Mouse (Mus musculus) mouse trophoblast stem cell (cell line): ENCODE measurements around the gene Mkrn1.

Source experiments
- in situ Hi-C, 2 experiments: fragments of 300-500 bp; cut with MseI, MboI; formaldehyde crosslinking; loops; 2 replicates in 1 of 2; 3 replicates in 1 of 2; pipeline ENCODE4 v1.15.1; 2025

Gene Mkrn1

GRCm38 (mm10) chr6:39433174-39433573, 12.9 kb upstream of the Mkrn1 start:
- in situ Hi-C loops, result no loop called here

DNA sequence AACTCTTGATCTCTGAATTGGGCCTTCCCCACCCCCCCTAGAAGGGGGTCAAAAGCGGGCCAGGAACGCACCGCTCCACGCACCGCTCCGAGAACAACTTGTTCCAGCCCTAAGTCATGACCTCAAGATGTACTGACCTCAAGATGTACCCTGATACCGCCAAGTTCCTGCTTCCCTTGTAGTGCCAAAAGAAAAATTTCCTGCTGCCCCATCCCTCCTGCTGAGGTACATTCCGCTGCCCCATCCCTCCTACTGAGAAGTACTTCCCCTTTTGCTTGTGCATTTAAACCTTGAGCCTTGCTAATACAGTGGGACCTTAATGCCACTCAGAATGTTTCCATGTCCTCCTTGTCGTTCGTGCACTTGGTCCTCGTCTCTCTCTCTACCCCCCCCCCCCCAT, 10.5 kb upstream of the Mkrn1 start:
- in situ Hi-C loops, result no loop called here

DNA sequence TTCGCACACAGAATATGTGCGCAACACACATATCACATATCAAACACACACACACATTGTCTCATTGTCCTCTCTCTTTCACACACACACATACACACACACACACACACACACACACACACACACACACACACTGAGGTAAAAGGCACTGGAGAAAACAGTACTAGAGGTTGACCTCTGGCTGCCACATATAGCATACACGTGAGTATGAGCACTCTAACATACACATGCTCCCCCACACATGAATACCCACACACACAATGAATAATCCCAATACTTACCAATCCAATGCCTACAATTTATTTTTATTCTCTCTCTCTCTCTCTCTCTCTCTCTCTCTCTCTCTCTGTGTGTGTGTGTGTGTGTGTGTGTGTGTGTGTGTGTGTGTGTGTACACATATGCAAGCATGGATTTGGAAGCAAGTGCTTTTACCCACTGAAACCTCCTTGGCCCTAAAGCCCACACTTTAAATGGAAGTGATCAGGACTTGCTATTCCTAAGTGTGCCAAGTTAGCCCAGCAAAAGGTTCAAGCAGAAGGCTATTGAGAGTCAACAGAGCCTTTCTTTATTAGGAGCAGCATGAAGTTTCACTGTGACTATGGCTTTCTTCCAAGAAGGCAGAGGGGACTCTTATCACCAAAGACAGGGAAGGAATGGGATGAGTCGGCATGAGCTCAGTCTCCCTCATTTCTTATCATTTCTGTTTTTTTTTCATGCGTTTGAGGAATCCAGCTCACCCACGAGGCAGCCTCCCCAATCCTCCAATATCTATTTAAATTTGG, 8.9 kb upstream of the Mkrn1 start:
- in situ Hi-C loops, result no loop called here

- in situ Hi-C loops, result no loop called here
Measured at GRCm38 (mm10) chr6:39427276-39428003, 7.2 kb upstream of the Mkrn1 start.

GRCm38 (mm10) chr6:39426725-39427124, 6.5 kb upstream of the Mkrn1 start:
- in situ Hi-C loops, result no loop called here

- in situ Hi-C loops, result no loop called here
Measured at GRCm38 (mm10) chr6:39425181-39425580, 4.9 kb upstream of the Mkrn1 start.

- in situ Hi-C loops, result no loop called here
Measured at GRCm38 (mm10) chr6:39423686-39424085, 3.4 kb upstream of the Mkrn1 start.

DNA sequence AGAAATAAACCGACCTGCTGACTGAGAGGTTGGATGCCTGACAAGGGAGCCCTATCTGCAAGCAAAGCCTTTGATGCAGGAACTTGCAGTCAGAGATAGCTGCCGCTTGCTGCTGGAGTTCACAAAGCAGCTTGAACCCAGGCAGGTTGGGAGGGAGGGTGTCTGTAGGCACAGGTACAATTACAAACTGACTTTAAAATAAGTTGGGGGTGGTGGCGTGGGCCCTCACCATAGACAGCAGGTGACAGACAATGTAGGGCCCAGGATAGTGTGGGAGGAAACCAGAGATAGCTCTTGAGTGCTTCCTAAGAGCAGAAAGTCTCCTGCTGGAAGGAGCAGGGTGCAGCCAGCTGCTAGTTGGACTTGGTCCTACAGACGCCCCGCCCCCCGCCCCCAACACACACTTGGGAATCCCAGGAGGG, 2.9 kb upstream of the Mkrn1 start:
- in situ Hi-C loops, result no loop called here

DNA sequence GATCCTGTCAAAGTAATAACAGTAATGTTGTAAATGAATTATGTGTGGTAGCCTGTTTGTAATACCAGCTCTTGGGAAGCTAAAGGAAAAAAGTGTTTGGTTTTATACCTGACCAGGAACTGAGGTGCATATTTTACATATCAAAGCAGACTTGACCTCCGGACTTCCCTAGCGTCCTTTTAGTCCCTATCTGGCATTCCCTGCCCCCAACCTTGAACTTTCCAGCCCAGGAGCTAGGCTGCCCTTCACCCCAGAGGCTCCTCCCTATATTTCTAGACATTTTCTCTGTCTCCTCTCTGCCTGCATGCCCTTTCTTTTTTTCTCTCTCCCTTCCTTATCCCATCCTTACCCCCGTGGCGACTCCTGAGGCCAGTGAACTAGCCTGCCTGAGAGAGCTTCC, 605 bp upstream of the Mkrn1 start:
- in situ Hi-C loops, result no loop called here

- in situ Hi-C loops, result loop anchor here in 1 of 2 experiments (5.0 kb wide), 1 partner anchor 33 kb away; no protein-coding TSS in a partner anchor
Measured at GRCm38 (mm10) chr6:39419386-39419850, 844 bp downstream of the Mkrn1 start.

GRCm38 (mm10) chr6:39416654-39417053, 3.6 kb downstream of the Mkrn1 start:
- in situ Hi-C loops, result loop anchor here in 1 of 2 experiments (5.0 kb wide), 1 partner anchor 36 kb away; no protein-coding TSS in a partner anchor

- in situ Hi-C loops, result loop anchor here in 1 of 2 experiments (5.0 kb wide), 1 partner anchor 37 kb away; no protein-coding TSS in a partner anchor
Measured at GRCm38 (mm10) chr6:39415762-39416161, 4.5 kb downstream of the Mkrn1 start.

- in situ Hi-C loops, result loop anchor here in 1 of 2 experiments (5.0 kb wide), 1 partner anchor 38 kb away; no protein-coding TSS in a partner anchor
Measured at GRCm38 (mm10) chr6:39414106-39414505, 6.2 kb downstream of the Mkrn1 start.

GRCm38 (mm10) chr6:39406480-39406879, 13.8 kb downstream of the Mkrn1 start:
- in situ Hi-C loops, result no loop called here

DNA sequence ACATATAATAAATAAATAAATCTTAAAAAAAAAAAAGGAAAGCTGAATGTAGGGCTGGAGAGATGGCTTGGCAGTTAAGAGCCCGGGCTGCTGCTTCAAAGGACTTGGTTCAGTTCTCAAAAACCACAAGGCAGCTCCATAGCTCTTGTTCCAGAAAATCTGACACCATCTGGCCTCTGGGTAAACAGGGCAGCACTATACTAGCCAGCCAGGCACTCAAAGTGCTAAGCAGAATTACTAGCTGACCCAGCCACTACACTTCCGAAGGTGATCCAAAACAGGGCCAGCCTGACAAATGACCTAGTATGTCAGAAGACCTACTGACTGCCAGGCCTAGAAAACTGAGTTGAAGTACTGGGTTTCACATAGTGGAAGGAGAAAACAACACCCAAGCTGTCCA, 17.1 kb downstream of the Mkrn1 start:
- in situ Hi-C loops, result no loop called here

GRCm38 (mm10) chr6:39400343-39400742, 19.9 kb downstream of the Mkrn1 start:
- in situ Hi-C loops, result no loop called here

DNA sequence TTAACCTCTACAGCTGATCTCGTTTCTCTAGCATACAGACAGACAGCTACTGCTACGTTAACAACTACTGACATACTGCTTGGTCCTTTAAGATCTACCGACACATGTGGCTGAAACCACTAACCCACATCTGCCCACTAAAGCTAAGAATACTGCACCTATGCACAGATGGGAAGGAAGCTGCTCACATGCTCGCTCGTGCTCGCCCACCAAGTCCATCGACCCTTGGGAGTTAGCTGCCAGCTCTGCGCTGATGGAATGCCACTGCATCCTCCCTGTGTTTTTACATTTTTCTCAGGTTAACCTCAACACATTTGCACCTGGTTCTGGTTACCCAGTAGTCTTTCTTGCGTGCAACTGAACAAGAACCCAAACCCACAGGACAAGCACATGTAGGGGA, 21.9 kb downstream of the Mkrn1 start:
- in situ Hi-C loops, result no loop called here

GRCm38 (mm10) chr6:39397046-39397445, 23.2 kb downstream of the Mkrn1 start:
- in situ Hi-C loops, result no loop called here

DNA sequence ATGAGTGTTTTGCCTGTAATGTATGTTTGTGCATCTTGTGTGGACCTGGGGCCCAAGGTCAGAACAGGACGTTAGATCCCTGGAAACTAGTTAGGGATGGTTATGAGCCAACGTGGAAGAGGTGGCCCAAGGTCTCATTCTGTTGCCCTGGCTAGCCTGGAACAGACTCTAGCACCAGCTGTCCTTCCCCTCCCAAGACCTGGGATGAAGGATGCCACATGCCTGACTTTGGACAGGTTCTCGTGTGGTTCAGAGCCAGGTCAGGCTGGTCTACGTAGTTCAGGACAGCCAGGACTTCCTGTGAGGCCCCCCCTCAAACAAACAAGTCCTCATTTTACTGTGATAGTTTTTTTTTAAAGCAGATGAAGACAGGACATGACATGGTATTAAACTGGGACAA, 24.3 kb downstream of the Mkrn1 start:
- in situ Hi-C loops, result no loop called here

DNA sequence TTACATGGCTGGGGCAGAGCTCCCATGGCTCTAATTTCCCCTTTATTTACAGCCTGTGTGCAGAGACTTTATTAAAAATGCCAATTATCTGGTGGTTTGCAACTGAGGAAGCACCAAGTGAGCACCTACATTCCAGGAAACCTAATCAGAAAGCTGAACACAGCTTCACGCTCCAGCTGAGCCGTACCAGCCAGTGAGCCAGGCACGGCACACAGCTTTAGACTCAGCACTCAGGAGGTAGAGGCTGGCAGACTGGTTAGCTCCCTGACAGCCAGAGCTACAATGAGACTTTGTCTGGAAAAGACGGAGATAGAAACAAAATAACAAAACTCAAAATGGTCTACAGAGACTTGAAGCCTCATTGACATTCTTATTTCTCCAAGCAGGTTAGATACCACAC, 24.8 kb downstream of the Mkrn1 start:
- in situ Hi-C loops, result no loop called here

- in situ Hi-C loops, result no loop called here
Measured at GRCm38 (mm10) chr6:39389988-39390387, 30.3 kb downstream of the Mkrn1 start.

GRCm38 (mm10) chr6:39381125-39381880, 39.0 kb downstream of the Mkrn1 start, which contains the start of gene Rab19:
Gene Rab19 (plus strand): TSS chr6:39381175.
- in situ Hi-C loops, result no loop called here
